Mouse (Mus musculus) adrenal gland, postnatal 25 days (tissue): ENCODE results near the gene Mtfr1l. TPM values are rescaled to one million over a fixed set of nuclear protein-coding genes. Genes with fewer than 3 reads are reported as not detected.

Experiments used
- DNase-seq: peaks from one replicate; pipeline ENCODE4 v3.0.0; 2021; ENCODE audit warnings: mixed read lengths
- microRNA-seq, 2 experiments: library from miRNA; unstranded; fragments of <30 nt; microRNA quantifications; one replicate each; pipeline ENCODE4 v1.2.0; 2021
- total RNA-seq: library from RNA; stranded (reverse); gene quantifications from 2 replicates; pipeline ENCODE4 v1.2.3, GENCODE M21; 2021

The Mtfr1l gene
- total RNA-seq, 1 experiment from 2014 or later, result 130 TPM

DNA sequence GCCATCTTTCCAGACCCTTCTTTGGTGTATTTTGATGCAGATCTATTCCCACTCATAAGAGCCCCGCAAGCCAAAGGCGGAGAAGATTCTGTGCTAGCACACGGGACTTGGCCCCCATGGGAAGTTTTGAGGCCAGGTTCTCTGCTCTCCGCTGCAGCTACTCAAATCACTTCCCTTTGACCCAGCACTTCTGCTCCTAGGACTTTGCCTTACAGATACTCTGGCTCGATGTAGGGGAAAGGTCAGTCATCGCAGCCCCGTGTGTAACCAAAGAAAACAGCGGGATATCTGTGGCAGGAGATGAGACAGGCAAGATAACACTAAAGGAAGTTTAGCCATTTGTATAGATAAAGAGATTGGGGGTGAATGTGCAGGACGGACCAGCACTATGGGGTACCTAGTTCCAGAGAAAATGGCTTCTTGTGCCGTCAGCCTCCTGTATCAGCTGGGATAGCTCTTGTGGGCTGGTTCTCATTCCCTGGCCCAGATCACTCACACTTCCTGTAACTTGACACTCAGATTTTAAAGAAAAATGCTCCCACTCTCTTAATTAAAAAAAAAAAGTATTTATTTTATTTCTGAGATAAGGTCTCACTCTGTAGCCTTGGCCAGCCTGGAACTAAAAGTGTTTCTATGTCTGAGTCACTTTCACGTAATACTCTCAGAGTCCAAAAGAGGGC, 45.1 kb downstream of the Mtfr1l start:
- no peak for DNase-seq

GRCm38 (mm10) chr4:134488211-134488610, 47.0 kb downstream of the Mtfr1l start:
- DNase-seq, result no peak

DNA sequence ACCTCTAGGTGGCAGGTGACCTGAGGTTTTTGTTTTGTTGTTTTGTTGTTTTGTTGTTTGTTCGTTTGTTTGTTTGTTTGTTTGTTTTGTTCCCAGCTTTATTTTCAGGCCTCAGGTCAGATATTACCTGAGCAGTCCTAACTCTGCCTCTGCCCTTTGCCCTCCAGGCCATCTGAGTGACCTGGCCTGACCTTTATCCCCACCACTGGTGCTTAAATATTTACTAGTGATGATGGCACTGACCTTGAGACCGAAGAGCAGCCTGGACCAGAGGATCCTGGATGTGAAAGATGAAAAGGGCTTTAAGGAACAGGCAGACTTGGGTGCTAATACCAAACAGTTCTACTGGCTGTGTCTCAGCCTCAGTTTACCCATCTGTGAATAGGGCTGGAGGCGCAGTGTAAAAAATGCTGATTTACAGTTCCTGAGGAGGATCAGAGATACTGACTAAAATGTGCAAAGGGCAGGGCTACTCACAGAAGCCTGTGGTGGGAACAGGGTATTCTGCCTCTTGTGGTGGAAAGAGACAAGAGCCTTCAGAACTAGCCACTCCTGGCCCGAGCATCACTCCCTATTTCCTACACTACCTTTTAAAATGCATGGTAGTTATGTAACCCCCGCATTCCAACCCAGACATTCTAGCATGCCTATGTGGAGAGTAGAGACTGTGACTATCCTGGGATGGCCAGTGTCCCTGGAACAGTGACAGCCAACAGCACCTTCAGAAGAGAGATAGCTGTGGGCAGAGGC, 49.9 kb downstream of the Mtfr1l start:
- DNase-seq, result no peak

DNA sequence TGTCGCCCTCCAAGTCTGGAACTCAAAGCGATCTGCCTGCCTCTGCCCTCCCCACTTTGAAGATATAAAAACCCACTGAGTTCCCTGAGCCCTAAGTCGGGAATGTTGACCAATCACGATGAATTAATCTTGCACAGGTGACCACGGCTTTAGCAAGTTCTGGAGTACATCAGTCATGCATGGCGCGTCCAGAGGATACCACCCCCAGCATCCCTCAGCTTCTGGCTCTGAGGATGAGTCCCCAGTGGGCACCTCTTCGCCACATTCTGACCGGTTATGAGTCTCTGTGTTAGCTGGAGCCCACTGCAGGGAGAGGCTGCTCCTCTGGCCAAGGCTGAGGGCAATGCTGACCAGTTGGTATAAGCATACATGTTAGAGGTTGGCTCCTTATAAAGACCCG, 51.0 kb downstream of the Mtfr1l start:
- no peak for DNase-seq

DNA sequence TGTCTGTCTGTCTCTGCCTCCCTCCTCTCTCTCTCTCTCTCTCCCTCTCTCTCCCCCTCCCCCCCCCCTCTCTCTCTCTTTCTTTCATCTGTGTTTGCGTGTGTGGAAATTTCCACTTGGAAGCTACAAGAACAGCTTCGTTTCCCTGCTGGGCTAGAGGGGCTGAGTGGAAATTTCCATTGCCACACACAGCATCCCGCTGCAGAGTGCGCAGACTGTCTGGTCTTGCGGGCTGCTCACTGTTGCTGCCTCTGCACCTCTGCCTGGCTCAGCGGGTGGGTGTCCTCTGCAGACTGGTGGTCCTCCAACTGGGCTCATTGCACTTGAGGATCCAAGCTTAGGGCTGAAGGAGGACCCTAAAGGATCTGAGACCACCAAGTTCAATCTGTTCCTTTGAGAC, 51.5 kb downstream of the Mtfr1l start:
- peak; percentile 46 for DNase-seq

- DNase-seq, result no peak
Measured at GRCm38 (mm10) chr4:134483078-134483688, 52.0 kb downstream of the Mtfr1l start.

- no peak for DNase-seq
Measured at GRCm38 (mm10) chr4:134482442-134482841, 52.7 kb downstream of the Mtfr1l start.

GRCm38 (mm10) chr4:134481270-134481669, 53.9 kb downstream of the Mtfr1l start:
- no peak for DNase-seq

- DNase-seq, result peak; percentile 81
Measured at GRCm38 (mm10) chr4:134480864-134481263, 54.3 kb downstream of the Mtfr1l start.

DNA sequence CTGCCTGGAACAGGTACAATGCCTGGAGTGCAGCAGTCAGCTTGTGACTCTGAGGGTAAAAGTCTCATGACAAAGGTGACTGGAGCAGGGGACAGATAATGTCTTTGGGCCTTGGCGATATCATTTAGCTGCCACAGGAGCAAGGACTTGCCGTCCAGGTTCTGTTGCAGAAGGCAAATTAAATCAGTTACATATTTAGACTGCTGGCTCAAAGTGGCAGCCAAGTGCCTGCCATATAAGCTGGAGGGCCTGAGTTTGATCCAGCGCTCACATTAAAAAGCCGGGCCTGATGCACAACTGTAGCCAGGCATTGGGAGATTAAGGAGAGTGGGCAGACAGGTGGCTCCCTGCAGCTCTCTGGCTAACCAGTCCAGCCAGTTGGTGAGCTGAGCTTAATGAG, 55.3 kb downstream of the Mtfr1l start:
- no peak for DNase-seq

DNA sequence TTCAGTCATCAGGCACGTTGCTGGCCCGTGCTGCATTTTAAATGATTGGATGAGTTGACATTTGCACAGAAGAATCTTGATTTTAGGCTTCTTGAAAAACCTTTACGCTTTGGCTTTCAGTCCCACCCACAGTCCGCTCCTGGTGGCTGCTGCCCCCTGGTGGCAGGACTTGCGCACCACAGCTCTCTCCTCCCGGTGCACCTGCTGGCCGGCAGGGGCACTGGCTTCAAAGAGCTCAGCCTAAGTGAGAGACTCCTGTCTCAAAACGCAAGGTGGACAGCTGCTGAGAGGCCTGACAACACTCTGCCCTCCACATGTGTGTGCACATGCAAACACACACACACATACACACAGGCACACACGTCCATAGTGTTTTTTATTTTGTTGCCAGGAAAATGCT, 57.2 kb downstream of the Mtfr1l start:
- peak; percentile 95 for DNase-seq

DNA sequence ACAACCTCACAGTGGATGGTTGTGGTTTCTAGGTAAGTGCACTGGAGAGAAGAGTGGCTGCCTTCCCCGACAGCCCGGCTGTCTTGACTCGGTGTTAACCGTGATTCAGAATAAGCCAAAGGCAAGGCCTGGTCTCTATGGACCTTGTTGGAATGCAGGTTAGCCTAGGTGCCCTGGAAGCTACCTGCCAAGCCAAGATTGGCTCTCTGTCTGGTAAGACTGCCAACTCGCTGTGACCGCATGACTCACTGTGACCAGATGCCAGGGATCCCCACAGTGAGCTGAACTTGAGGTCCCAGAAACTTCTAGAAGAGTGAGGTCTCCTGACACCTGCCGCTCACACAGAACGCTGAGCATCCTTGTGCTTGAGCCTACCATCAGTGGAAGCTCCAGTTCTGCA, 58.3 kb downstream of the Mtfr1l start:
- no peak for DNase-seq

Small RNAs within 50 kb of the gene (microRNA-seq; reads per million reads assigned to microRNA genes)
- gene Mir6403, result 0 reads per million in 2 experiments

Other genes starting within 250 kb of the Mtfr1l start
- gene Pdik1l, start 247.5 kb downstream of the Mtfr1l start, total RNA-seq, result 19.7 and 20.2 TPM in 2 replicates
- gene Trim63, start 220.3 kb downstream of the Mtfr1l start, total RNA-seq, result not detected in 2 replicates
- gene Slc30a2, start 192.2 kb downstream of the Mtfr1l start, total RNA-seq, result 21.1 and 21.5 TPM in 2 replicates
- 1.7 and 2.1 TPM in 2 replicates for gene Extl1, start 151.5 kb downstream of the Mtfr1l start, total RNA-seq
- gene Pafah2, start 139.1 kb downstream of the Mtfr1l start, total RNA-seq, result 7.9 and 9.1 TPM in 2 replicates
- 75.6 and 87.4 TPM in 2 replicates for gene Stmn1, start 67.1 kb downstream of the Mtfr1l start, total RNA-seq
- 39.9 and 63.1 TPM in 2 replicates for gene Paqr7, start 38.7 kb downstream of the Mtfr1l start, total RNA-seq
- 3.4 and 4.4 TPM in 2 replicates for gene Aunip, start 24.4 kb downstream of the Mtfr1l start, total RNA-seq
- 30.5 and 35.2 TPM in 2 replicates for gene Selenon, start 16.8 kb upstream of the Mtfr1l start, total RNA-seq
- gene Man1c1, start 168.9 kb upstream of the Mtfr1l start, total RNA-seq, result 16.7 and 22.0 TPM in 2 replicates
- gene Ldlrap1, start 232.6 kb upstream of the Mtfr1l start, total RNA-seq, result 42.4 and 43.3 TPM in 2 replicates